Mouse (Mus musculus): Measurements from ENCODE around the gene Ttc27. TPM values are rescaled to one million over a fixed set of nuclear protein-coding genes. Genes with fewer than 3 reads are reported as not detected.

Gene Ttc27
- polyA plus RNA-seq, 1 experiment from 2014 or later, result 8.7 TPM

GRCm38 (mm10) chr17:74735392-74735791 lies 17.9 kb downstream of the Ttc27 start:
- Histone ChIP-seq H3K9me3 (ENCODE audit: control insufficient read depth) (no peaks in the 10 kb centered on the region), H3K27ac (ENCODE audit: low read depth, low read length) (no peak overlapping the region), H3K9ac (ENCODE audit: low read depth, low read length) (no peak overlapping the region), H3K4me3 (ENCODE audit: low read depth, low read length) (no peak overlapping the region), H3K36me3 (ENCODE audit: control insufficient read depth, insufficient read depth) (peaks cover 9% of the 10 kb centered on the region), H3K27me3 (replicated peaks; ENCODE audit: control insufficient read depth, insufficient read depth, low read length) (no peaks in the 10 kb centered on the region), H3K4me2 (replicated peaks; ENCODE audit: low read depth) (no peak overlapping the region), H3K4me1 (replicated peaks; ENCODE audit: control insufficient read depth, insufficient read depth, low read length) (no peaks in the 10 kb centered on the region)
- no peak for TF ChIP-seq CTCF (IDR thresholded peaks at IDR 0.05; ENCODE audit: low read depth)
- WGBS, result 86% methylated on average over 11 of the region's 11 CpGs
- no peak for ATAC-seq

GRCm38 (mm10) chr17:74749659-74750058 lies 32.1 kb downstream of the Ttc27 start:
- no peaks in the 10 kb centered on the region for H3K9me3 ChIP-seq (ENCODE audit: control insufficient read depth)
- ATAC-seq, result no peak
- H3K4me2 ChIP-seq (replicated peaks; ENCODE audit: low read depth), result no peak overlapping the region
- no peak overlapping the region for H3K4me3 ChIP-seq (ENCODE audit: low read depth, low read length)
- no peak overlapping the region for H3K9ac ChIP-seq (ENCODE audit: low read depth, low read length)
- H3K27me3 ChIP-seq (replicated peaks; ENCODE audit: control insufficient read depth, insufficient read depth, low read length), result no peaks in the 10 kb centered on the region
- H3K36me3 ChIP-seq (ENCODE audit: control insufficient read depth, insufficient read depth), result peaks cover 2% of the 10 kb centered on the region; the same call in 1 of the 2 replicates
- 74% methylated on average over 1 of the region's 1 CpGs for WGBS
- no peak for TF ChIP-seq CTCF (IDR thresholded peaks at IDR 0.05; ENCODE audit: low read depth)
- H3K27ac ChIP-seq (ENCODE audit: low read depth, low read length), result no peak overlapping the region
- no peaks in the 10 kb centered on the region for H3K4me1 ChIP-seq (replicated peaks; ENCODE audit: control insufficient read depth, insufficient read depth, low read length)

GRCm38 (mm10) chr17:74751026-74751425 lies 33.5 kb downstream of the Ttc27 start:
- no peak overlapping the region for H3K4me2 ChIP-seq (replicated peaks; ENCODE audit: low read depth)
- no peak overlapping the region for H3K4me3 ChIP-seq (ENCODE audit: low read depth, low read length)
- H3K27ac ChIP-seq (ENCODE audit: low read depth, low read length), result no peak overlapping the region
- 84% methylated on average over 4 of the region's 4 CpGs for WGBS
- H3K4me1 ChIP-seq (replicated peaks; ENCODE audit: control insufficient read depth, insufficient read depth, low read length), result no peaks in the 10 kb centered on the region
- H3K36me3 ChIP-seq (ENCODE audit: control insufficient read depth, insufficient read depth), result peaks cover 2% of the 10 kb centered on the region; the same call in 1 of the 2 replicates
- ATAC-seq, result no peak
- no peak for TF ChIP-seq CTCF (IDR thresholded peaks at IDR 0.05; ENCODE audit: low read depth)
- H3K9me3 ChIP-seq (ENCODE audit: control insufficient read depth), result no peaks in the 10 kb centered on the region
- no peak overlapping the region for H3K9ac ChIP-seq (ENCODE audit: low read depth, low read length)
- no peaks in the 10 kb centered on the region for H3K27me3 ChIP-seq (replicated peaks; ENCODE audit: control insufficient read depth, insufficient read depth, low read length)

GRCm38 (mm10) chr17:74752906-74753627 lies 35.5 kb downstream of the Ttc27 start:
- TF ChIP-seq CTCF (IDR thresholded peaks at IDR 0.05; ENCODE audit: low read depth), result no peak
- H3K4me3 ChIP-seq (ENCODE audit: low read depth, low read length), result no peak overlapping the region
- H3K27me3 ChIP-seq (replicated peaks; ENCODE audit: control insufficient read depth, insufficient read depth, low read length), result no peaks in the 10 kb centered on the region
- H3K9ac ChIP-seq (ENCODE audit: low read depth, low read length), result no peak overlapping the region
- H3K4me2 ChIP-seq (replicated peaks; ENCODE audit: low read depth), result no peak overlapping the region
- H3K4me1 ChIP-seq (replicated peaks; ENCODE audit: control insufficient read depth, insufficient read depth, low read length), result no peaks in the 10 kb centered on the region
- H3K36me3 ChIP-seq (ENCODE audit: control insufficient read depth, insufficient read depth), result no peaks in the 10 kb centered on the region; the same call in 1 of the 2 replicates
- 73% methylated on average over 8 of the region's 8 CpGs for WGBS
- no peak overlapping the region for H3K27ac ChIP-seq (ENCODE audit: low read depth, low read length)
- ATAC-seq, result no peak
- no peaks in the 10 kb centered on the region for H3K9me3 ChIP-seq (ENCODE audit: control insufficient read depth)

- no peak overlapping the region for H3K4me3 ChIP-seq (ENCODE audit: low read depth, low read length)
- no peak overlapping the region for H3K9ac ChIP-seq (ENCODE audit: low read depth, low read length)
- WGBS, result 72% methylated on average over 5 of the region's 5 CpGs
- no peak for TF ChIP-seq CTCF (IDR thresholded peaks at IDR 0.05; ENCODE audit: low read depth)
- no peak overlapping the region for H3K4me2 ChIP-seq (replicated peaks; ENCODE audit: low read depth)
- H3K27ac ChIP-seq (ENCODE audit: low read depth, low read length), result no peak overlapping the region
- H3K9me3 ChIP-seq (ENCODE audit: control insufficient read depth), result no peaks in the 10 kb centered on the region
- no peaks in the 10 kb centered on the region for H3K27me3 ChIP-seq (replicated peaks; ENCODE audit: control insufficient read depth, insufficient read depth, low read length)
- H3K4me1 ChIP-seq (replicated peaks; ENCODE audit: control insufficient read depth, insufficient read depth, low read length), result no peaks in the 10 kb centered on the region
- peaks cover 3% of the 10 kb centered on the region; the same call in 1 of the 2 replicates for H3K36me3 ChIP-seq (ENCODE audit: control insufficient read depth, insufficient read depth)
- ATAC-seq, result no peak
Measured at GRCm38 (mm10) chr17:74753628-74754104, 36.1 kb downstream of the Ttc27 start.

GRCm38 (mm10) chr17:74754369-74755118 lies 37.0 kb downstream of the Ttc27 start:
- Histone ChIP-seq H3K4me1 (replicated peaks; ENCODE audit: control insufficient read depth, insufficient read depth, low read length) (no peaks in the 10 kb centered on the region), H3K4me3 (ENCODE audit: low read depth, low read length) (no peak overlapping the region), H3K27ac (ENCODE audit: low read depth, low read length) (no peak overlapping the region), H3K36me3 (ENCODE audit: control insufficient read depth, insufficient read depth) (peaks cover 4% of the 10 kb centered on the region; the same call in 1 of the 2 replicates), H3K9ac (ENCODE audit: low read depth, low read length) (no peak overlapping the region), H3K4me2 (replicated peaks; ENCODE audit: low read depth) (no peak overlapping the region), H3K9me3 (ENCODE audit: control insufficient read depth) (no peaks in the 10 kb centered on the region), H3K27me3 (replicated peaks; ENCODE audit: control insufficient read depth, insufficient read depth, low read length) (no peaks in the 10 kb centered on the region)
- ATAC-seq, result no peak
- TF ChIP-seq CTCF (IDR thresholded peaks at IDR 0.05; ENCODE audit: low read depth), result no peak
- WGBS, result 92% methylated on average over 11 of the region's 11 CpGs

Measured in intestine, postnatal 0 days (tissue).